Mouse (Mus musculus): ENCODE measurements around the gene Iqsec1.

- TF ChIP-seq CTCF (IDR thresholded peaks at IDR 0.05; ENCODE audit: low read depth, low read length) (no peak), GATA1 (IDR thresholded peaks at IDR 0.05; ENCODE audit: borderline replicate concordance, low read length) (no peak), POLR2AphosphoS5 (IDR thresholded peaks at IDR 0.05; ENCODE audit: insufficient replicate concordance, low read depth, low read length) (no peak), TAL1 (conservative IDR thresholded peaks at IDR 0.05; ENCODE audit: low read depth, low read length) (no peak)
Observed at GRCm38 (mm10) chr6:90688003-90688402, 300.5 kb downstream of the Iqsec1 start.
